Mouse (Mus musculus) limb, embryonic 13.5 days (tissue): ENCODE results near the gene Vps13a. TPM values are rescaled to one million over a fixed set of nuclear protein-coding genes. Genes with fewer than 3 reads are reported as not detected.

ENCODE experiments used
- ATAC-seq: fragments of 200-750 bp; cut with Nextera tagmentation; 2 replicates; pipeline ENCODE4 v1.8.0; 2017; ENCODE audit warnings: low read depth, moderate number of reproducible peaks, moderate TSS enrichment; ENCODE audit not compliant: low FRiP score
- H3K27ac ChIP-seq: fragments of 300-500 bp; sonication (generic); 2 replicates; pipeline ENCODE4 v1.5.1; 2015; ENCODE audit warnings: inconsistent platforms, mild to moderate bottlenecking, moderate library complexity
- H3K27me3 ChIP-seq: fragments of 300-500 bp; sonication (generic); 2 replicates; pipeline ENCODE4 v1.6.1; 2015; ENCODE audit warnings: mild to moderate bottlenecking, inconsistent platforms
- H3K36me3 ChIP-seq: fragments of 300-500 bp; sonication (generic); 2 replicates; pipeline ENCODE4 v1.6.1; 2015; ENCODE audit warnings: inconsistent platforms, mild to moderate bottlenecking, moderate library complexity
- H3K4me1 ChIP-seq: fragments of 300-500 bp; sonication (generic); 2 replicates; pipeline ENCODE4 v1.6.1; 2015; ENCODE audit warnings: inconsistent platforms
- H3K4me2 ChIP-seq: fragments of 300-500 bp; sonication (generic); replicated peaks from 2 replicates; pipeline ENCODE4 v1.6.1; 2015; ENCODE audit warnings: inconsistent platforms, mild to moderate bottlenecking, moderate library complexity
- H3K4me3 ChIP-seq: fragments of 300-500 bp; sonication (generic); 2 replicates; pipeline ENCODE4 v1.5.1; 2015; ENCODE audit warnings: moderate library complexity, mild to moderate bottlenecking, inconsistent platforms
- H3K9ac ChIP-seq: fragments of 300-500 bp; sonication (generic); 2 replicates; pipeline ENCODE4 v1.6.1; 2015; ENCODE audit warnings: mild to moderate bottlenecking, inconsistent platforms
- H3K9me3 ChIP-seq: fragments of 300-500 bp; sonication (generic); 2 replicates; pipeline ENCODE4 v1.6.1; 2016; ENCODE audit warnings: inconsistent platforms
- WGBS: fragments of 180-500 bp; shearing (Covaris S2); methylation state at CpG from one replicate; pipeline ENCODE4 v1.1.7; 2015; 5-methylcytosine and 5-hydroxymethylcytosine counted together
- polyA plus RNA-seq: library from polyadenylated mRNA; unstranded; fragments of >200 nt; fragmentation: Nextera tagmentation; extraction: Ambion mirVana; gene quantifications from 2 replicates; pipeline ENCODE4 v1.2.1, GENCODE M21; 2015

The Vps13a gene
- polyA plus RNA-seq, 1 experiment from 2014 or later: 7.9 TPM

DNA sequence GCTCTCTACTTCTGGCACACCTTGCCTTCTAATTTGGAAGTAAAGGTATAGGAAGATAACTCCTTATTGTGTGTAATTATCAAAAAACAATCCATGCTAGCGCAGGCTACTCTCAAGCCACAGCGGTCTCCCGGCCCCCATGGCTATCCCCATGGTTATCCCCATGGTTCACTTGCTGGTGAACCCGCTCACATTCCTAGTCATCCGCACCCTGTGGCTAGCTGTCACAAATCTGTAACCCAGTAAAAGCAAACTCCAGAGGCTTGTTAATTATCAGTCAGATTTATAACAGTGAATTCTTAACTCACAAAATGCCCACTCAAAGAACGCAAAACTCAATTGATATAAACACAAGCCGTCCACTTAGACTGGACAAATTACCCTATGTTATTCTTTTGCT lies 25.5 kb downstream of the Vps13a start:
- Histone ChIP-seq H3K4me1 (no peaks in the 10 kb centered on the region), H3K36me3 (peaks cover 4% of the 10 kb centered on the region; the same call in 1 of the 2 replicates), H3K27ac (no peak overlapping the region), H3K4me2 (no peak overlapping the region), H3K27me3 (no peaks in the 10 kb centered on the region), H3K9ac (no peak overlapping the region), H3K9me3 (no peaks in the 10 kb centered on the region), H3K4me3 (no peak overlapping the region)
- WGBS: 85% methylated on average over 7 of the region's 7 CpGs
- no peak for ATAC-seq

DNA sequence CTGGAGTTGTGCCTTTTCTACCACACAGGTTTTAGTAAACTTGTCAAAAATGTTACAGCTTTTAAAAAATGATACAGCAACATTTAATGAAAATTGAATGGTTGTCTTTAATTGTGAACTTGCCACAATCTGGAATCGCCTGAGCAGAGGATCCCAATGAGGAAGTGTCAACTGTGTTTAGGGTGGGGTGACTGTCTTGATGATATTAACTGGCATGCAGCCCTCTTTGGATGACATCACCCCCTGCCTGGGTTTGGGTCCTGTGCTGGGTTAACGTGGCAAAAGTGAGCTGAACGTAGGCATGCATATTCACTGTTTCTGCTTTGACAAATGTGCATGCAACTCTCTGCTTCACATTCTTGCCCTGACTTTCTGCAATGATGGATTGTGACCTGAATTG lies 27.6 kb downstream of the Vps13a start:
- Histone ChIP-seq H3K27me3 (no peaks in the 10 kb centered on the region), H3K27ac (no peak overlapping the region), H3K9ac (no peak overlapping the region), H3K4me1 (no peaks in the 10 kb centered on the region), H3K36me3 (peaks cover 4% of the 10 kb centered on the region; the same call in 1 of the 2 replicates), H3K4me3 (no peak overlapping the region), H3K4me2 (no peak overlapping the region), H3K9me3 (no peaks in the 10 kb centered on the region)
- ATAC-seq: no peak
- WGBS: 75% methylated on average over 3 of the region's 3 CpGs

DNA sequence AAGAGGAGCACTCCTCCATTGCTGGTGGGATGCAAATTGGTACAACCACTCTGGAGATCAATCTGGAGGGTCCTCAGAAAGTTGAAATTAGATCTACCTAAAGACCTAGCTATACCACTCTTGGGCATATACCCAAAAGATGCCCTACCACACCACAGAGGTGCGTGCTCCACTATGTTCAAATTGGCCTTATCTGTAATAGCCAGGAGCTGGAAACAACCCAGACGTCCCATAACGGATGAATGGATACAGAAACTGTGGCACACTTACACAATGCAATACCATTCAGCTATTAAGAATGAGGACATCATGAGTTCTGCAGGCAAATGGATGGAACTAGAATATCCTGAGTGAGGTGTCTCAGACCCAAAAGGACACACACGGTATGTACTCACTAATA lies 43.9 kb downstream of the Vps13a start:
- WGBS: 92% methylated on average over 4 of the region's 4 CpGs
- Histone ChIP-seq H3K36me3 (no peaks in the 10 kb centered on the region), H3K27me3 (no peaks in the 10 kb centered on the region), H3K4me3 (no peak overlapping the region), H3K4me1 (no peaks in the 10 kb centered on the region), H3K4me2 (no peak overlapping the region), H3K9me3 (no peaks in the 10 kb centered on the region), H3K9ac (no peak overlapping the region), H3K27ac (no peak overlapping the region)
- no peak for ATAC-seq

DNA sequence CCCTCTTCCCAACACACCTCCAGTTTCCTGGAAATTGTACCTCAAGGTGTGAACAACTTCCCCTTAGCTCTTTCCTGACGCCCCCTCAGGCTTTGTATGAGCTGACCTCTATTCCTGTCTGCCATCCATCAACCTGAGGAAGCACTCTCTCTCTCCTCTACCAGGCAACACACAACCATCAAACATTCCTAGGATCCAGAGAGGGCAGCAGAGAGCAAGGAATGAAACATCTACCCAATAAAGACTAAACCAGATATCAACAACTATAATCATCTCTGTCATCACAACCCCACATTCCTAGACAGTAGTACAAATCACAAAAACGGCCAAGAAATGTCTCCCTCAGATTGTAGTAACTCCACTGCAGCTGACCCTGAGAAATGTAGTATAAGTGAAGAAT lies 52.0 kb downstream of the Vps13a start:
- Histone ChIP-seq H3K27ac (no peak overlapping the region), H3K9ac (no peak overlapping the region)
- WGBS: 51% methylated on average over 2 of the region's 2 CpGs

DNA sequence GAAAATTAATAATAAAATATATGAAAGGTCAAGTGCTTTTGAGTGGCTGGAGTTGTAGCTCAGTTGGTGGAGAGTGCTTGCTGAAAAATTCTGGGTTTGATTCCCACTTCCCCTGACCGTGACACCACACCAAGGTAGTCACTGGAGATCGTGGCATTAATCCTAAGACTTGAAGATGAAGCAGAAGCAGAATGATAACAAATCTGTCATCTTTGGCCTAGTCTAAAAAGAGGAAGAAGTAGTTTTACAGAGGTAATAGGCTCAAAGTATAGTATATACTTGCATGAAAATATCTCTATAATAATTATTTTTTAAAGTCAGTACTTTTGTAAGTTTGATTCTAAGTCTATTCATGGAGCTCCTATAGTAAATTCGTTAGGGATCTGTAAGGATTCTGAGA lies 65.5 kb downstream of the Vps13a start:
- Histone ChIP-seq H3K36me3 (0 out of 2 replicates have a peak, but pooled peaks cover 3% of the 10 kb centered on the region), H3K4me1 (no peaks in the 10 kb centered on the region), H3K4me2 (no peak overlapping the region), H3K27ac (no peak overlapping the region), H3K9ac (no peak overlapping the region), H3K27me3 (no peaks in the 10 kb centered on the region), H3K4me3 (no peak overlapping the region), H3K9me3 (no peaks in the 10 kb centered on the region)
- 92% methylated on average over 3 of the region's 3 CpGs for WGBS
- ATAC-seq: no peak

More for the DNA sequence above, 52.0 kb downstream of the Vps13a start:
- Histone ChIP-seq H3K4me1 (no peaks in the 10 kb centered on the region), H3K27me3 (no peaks in the 10 kb centered on the region), H3K36me3 (no peaks in the 10 kb centered on the region), H3K4me2 (no peak overlapping the region), H3K9me3 (no peaks in the 10 kb centered on the region), H3K4me3 (no peak overlapping the region)
- ATAC-seq: no peak

DNA sequence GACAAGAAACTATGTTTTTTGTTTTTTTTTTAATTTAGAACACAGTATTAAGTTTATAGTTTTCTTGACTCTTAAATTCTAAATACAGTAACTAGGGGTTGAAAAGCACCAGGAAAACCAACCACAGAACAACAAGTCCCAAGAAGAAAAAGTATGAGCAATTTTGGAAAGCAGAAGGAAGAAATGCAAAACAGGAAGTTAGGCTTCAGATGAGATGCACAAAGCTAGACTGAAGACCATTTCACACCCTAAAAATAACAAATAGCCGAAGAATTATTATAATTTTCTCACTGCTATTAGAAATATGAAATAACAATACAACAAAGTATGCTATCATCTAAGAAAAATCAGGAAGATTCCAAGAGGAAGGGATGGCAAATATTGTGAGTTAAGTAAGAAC lies 78.9 kb downstream of the Vps13a start:
- no peaks in the 10 kb centered on the region for H3K4me1 ChIP-seq
- H3K9ac ChIP-seq: no peak overlapping the region
- WGBS: 79% methylated on average over 1 of the region's 1 CpGs
- H3K9me3 ChIP-seq: no peaks in the 10 kb centered on the region
- no peak overlapping the region for H3K4me3 ChIP-seq
- no peaks in the 10 kb centered on the region for H3K36me3 ChIP-seq
- no peak overlapping the region for H3K27ac ChIP-seq
- no peak overlapping the region for H3K4me2 ChIP-seq
- H3K27me3 ChIP-seq: no peaks in the 10 kb centered on the region
- ATAC-seq: no peak

DNA sequence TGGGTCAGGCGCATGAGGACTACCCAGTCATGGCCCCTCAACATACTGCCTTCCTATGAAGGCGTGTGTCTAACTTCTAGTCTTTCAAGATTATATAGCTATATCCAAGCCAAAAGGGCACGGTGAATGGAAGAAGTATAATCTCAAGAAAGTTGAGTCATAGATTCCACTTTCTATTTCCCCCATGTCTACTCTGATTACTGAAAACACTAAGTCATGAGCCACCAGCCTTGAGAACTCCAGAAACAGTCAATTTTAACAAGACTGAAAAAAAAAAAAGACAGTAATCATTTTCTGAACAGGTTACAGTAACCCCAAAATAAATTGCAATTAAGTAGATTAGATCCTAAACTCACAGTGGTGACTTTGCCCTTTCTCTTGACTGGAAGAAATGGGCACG lies 95.8 kb downstream of the Vps13a start:
- Histone ChIP-seq H3K4me3 (no peak overlapping the region), H3K9ac (no peak overlapping the region), H3K36me3 (no peaks in the 10 kb centered on the region), H3K27me3 (no peaks in the 10 kb centered on the region), H3K4me2 (no peak overlapping the region), H3K9me3 (no peaks in the 10 kb centered on the region), H3K4me1 (no peaks in the 10 kb centered on the region), H3K27ac (no peak overlapping the region)
- no peak for ATAC-seq
- WGBS: 96% methylated on average over 4 of the region's 4 CpGs

DNA sequence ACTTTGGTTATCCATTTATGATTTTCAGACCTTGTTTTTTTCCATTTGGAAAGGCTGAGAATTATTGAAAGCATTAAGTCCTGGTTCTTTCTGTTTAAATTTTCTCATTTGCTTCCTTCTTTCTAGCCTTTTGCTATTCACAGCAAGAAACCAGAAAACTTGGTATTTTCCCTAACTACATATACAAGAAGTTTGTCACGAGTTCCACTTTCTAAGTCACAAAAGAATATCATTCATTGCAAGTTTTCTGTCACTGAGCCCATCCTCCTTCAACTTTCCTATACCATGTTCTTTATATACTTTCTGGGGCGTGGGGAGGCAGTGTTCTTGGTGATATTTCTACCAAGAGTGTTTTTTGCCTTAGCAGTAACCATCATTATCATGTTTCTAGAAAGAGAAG lies 96.5 kb downstream of the Vps13a start:
- no peak overlapping the region for H3K4me2 ChIP-seq
- WGBS: 83% methylated on average over 2 of the region's 2 CpGs
- no peaks in the 10 kb centered on the region for H3K9me3 ChIP-seq
- no peak overlapping the region for H3K9ac ChIP-seq
- no peaks in the 10 kb centered on the region for H3K27me3 ChIP-seq
- no peak overlapping the region for H3K27ac ChIP-seq
- no peak overlapping the region for H3K4me3 ChIP-seq
- H3K36me3 ChIP-seq: no peaks in the 10 kb centered on the region
- ATAC-seq: no peak
- no peaks in the 10 kb centered on the region for H3K4me1 ChIP-seq

DNA sequence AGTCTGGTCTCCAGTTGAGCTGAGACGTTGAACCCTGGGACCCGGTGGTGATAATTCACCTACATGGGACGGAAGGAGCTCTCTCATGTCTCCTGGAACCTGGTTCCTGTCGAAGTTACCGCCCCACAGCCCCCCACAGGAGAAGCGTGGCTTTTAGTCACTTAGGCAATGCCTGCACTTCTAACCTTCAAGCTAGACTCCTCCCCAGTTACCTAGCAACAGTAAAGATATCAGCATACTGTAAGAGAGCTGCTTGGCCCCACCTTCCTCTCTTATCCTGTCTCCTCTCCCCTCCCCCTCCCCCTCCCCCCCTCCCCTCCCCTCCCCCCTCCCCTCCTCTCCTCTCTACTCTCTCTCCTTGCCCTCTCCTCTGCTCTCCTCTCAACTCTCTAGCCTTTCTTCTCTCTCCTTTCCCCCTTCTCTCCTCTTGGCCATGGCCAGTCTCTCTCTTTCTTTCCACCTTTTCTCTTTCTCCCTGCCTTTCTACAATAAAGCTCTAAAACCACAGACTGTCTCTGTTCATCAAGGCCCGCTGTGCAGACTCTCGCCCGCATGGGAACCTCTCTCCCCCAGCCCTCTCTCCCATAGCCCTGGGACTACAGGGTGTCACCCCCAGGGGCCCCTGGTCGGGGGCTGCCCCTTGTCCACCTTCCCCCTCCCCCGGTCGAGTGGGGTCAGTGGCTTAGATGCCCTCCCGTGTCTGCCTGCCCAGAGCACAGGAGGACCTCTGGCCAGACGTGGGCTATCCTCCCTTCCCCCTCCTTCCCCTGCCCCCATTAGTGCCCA lies 154.9 kb downstream of the Vps13a start:
- no peak for ATAC-seq
- H3K27me3 ChIP-seq: no peaks in the 10 kb centered on the region
- no peak overlapping the region for H3K9ac ChIP-seq
- H3K4me1 ChIP-seq: no peaks in the 10 kb centered on the region
- no peaks in the 10 kb centered on the region for H3K9me3 ChIP-seq
- no peaks in the 10 kb centered on the region for H3K36me3 ChIP-seq
- no peak overlapping the region for H3K27ac ChIP-seq
- no peak overlapping the region for H3K4me3 ChIP-seq
- no peak overlapping the region for H3K4me2 ChIP-seq
- WGBS: 24% methylated on average over 14 of the region's 14 CpGs

DNA sequence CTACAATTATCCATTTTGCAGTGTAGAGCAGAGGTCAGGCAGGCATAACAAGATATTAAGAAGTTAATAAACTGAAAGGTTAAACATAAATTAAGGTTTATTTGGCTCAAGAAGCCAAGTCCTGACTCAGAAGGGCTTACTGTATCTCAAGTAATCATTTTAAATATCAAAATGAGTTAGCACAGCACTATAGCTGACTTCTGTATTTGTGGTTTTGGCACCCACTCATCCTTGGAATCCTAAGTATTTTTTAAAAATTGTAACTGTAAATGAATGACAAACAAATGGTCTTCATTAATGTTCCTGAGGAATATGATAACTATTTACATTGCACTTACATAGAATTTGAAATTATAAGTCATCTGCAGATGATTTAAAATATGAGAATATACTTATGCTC lies 155.7 kb downstream of the Vps13a start:
- Histone ChIP-seq H3K27me3 (no peaks in the 10 kb centered on the region), H3K4me3 (no peak overlapping the region), H3K36me3 (no peaks in the 10 kb centered on the region), H3K9me3 (no peaks in the 10 kb centered on the region), H3K4me1 (no peaks in the 10 kb centered on the region), H3K4me2 (no peak overlapping the region), H3K27ac (no peak overlapping the region), H3K9ac (no peak overlapping the region)
- ATAC-seq: no peak

DNA sequence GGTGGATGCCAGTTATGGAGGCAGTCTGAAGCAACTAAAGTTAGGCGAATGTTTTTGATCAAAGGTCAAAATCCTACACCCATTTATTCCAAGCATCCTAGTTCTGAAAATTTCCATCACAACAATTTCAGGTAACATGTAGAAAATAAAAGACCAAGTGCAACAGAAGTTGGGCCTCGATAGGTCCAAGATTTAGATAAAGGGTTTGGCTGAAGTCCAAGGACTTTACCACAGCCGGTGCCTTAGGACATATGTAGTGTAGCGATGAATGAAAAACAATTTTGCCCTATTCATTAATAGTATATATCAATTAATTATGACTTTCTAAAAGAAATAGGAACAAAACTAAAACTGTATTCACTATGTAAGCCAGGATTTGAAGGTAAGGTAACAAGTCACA lies 157.6 kb downstream of the Vps13a start:
- Histone ChIP-seq H3K9me3 (no peaks in the 10 kb centered on the region), H3K9ac (no peak overlapping the region), H3K27ac (no peak overlapping the region), H3K4me1 (no peaks in the 10 kb centered on the region), H3K4me2 (no peak overlapping the region), H3K27me3 (no peaks in the 10 kb centered on the region), H3K36me3 (no peaks in the 10 kb centered on the region), H3K4me3 (no peak overlapping the region)
- WGBS: 92% methylated on average over 4 of the region's 4 CpGs
- ATAC-seq: no peak

DNA sequence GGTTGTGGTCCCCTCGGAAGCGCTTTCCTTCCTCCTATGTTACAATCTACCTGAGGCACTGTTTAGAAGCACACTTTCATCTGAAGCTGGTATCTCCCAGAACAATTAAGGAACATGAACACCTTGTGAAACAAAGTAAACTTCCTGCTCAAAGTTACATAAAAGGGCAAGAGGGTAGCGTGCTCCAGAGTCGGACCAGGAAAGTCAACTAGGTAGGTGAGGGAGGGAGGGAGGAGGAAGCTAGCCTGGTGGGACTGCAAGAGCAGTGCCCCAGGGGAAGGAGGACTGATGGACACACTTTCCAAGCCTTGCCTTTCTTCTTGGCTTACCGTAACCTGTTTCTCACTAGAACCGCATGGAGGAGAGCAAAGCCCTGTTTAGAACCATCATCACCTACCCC lies 173.1 kb downstream of the Vps13a start:
- H3K4me1 ChIP-seq: no peaks in the 10 kb centered on the region
- no peak for ATAC-seq
- no peaks in the 10 kb centered on the region for H3K9me3 ChIP-seq
- no peaks in the 10 kb centered on the region for H3K27me3 ChIP-seq
- no peak overlapping the region for H3K9ac ChIP-seq
- no peak overlapping the region for H3K4me3 ChIP-seq
- no peak overlapping the region for H3K4me2 ChIP-seq
- no peaks in the 10 kb centered on the region for H3K36me3 ChIP-seq
- 83% methylated on average over 6 of the region's 6 CpGs for WGBS
- H3K27ac ChIP-seq: no peak overlapping the region

DNA sequence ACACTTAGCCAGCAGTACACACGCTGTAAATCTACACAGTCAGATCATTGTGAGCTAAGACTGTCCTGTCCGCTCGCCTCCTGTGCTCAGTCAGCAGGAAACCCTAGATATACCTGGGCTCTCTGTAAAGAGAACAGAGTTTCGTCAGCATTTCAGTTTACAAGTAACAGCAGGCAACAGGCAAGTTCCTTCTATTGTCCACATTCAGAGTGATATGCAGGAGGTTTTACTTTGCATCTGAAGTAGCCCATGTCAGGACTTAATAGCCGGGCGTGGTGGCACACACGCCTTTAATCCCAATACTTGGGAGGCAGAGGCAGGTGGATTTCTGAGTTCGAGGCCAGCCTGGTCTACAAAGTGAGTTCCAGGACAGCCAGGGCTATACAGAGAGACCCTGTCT lies 178.7 kb downstream of the Vps13a start:
- no peaks in the 10 kb centered on the region for H3K9me3 ChIP-seq
- no peak overlapping the region for H3K27ac ChIP-seq
- no peak overlapping the region for H3K9ac ChIP-seq
- no peak overlapping the region for H3K4me2 ChIP-seq
- WGBS: 81% methylated on average over 8 of the region's 8 CpGs
- no peak overlapping the region for H3K4me3 ChIP-seq
- ATAC-seq: no peak
- H3K27me3 ChIP-seq: no peaks in the 10 kb centered on the region
- no peaks in the 10 kb centered on the region for H3K36me3 ChIP-seq
- H3K4me1 ChIP-seq: peaks cover 8% of the 10 kb centered on the region
